Mouse (Mus musculus) intestine, postnatal 0 days (tissue): ENCODE data around the gene Dnm3. TPM values are rescaled to one million over a fixed set of nuclear protein-coding genes. Genes with fewer than 3 reads are reported as not detected.

ENCODE experiments used
- ATAC-seq: fragments of 200-750 bp; cut with Nextera tagmentation; 2 replicates; pipeline ENCODE4 v1.8.0; 2017; ENCODE audit warnings: mild to moderate bottlenecking, moderate TSS enrichment, moderate library complexity
- H3K27ac ChIP-seq: fragments of 300-500 bp; sonication (generic); 2 replicates; pipeline ENCODE4 v1.5.1; 2014; ENCODE audit warnings: mild to moderate bottlenecking, low read depth, low read length, moderate library complexity
- H3K27me3 ChIP-seq: fragments of 300-500 bp; sonication (generic); replicated peaks from 2 replicates; pipeline ENCODE4 v1.6.1; 2014; ENCODE audit warnings: low read length, mixed read lengths; ENCODE audit not compliant: control insufficient read depth, insufficient read depth
- H3K36me3 ChIP-seq: fragments of 300-500 bp; sonication (generic); 2 replicates; pipeline ENCODE4 v1.6.1; 2014; ENCODE audit warnings: mild to moderate bottlenecking, moderate library complexity; ENCODE audit not compliant: control insufficient read depth, insufficient read depth
- H3K4me1 ChIP-seq: fragments of 300-500 bp; sonication (generic); replicated peaks from 2 replicates; pipeline ENCODE4 v1.6.1; 2014; ENCODE audit warnings: antibody characterized with exemption, low read length, mixed read lengths; ENCODE audit not compliant: control insufficient read depth, insufficient read depth
- H3K4me2 ChIP-seq: fragments of 300-500 bp; sonication (generic); replicated peaks from 2 replicates; pipeline ENCODE4 v1.6.1; 2014; ENCODE audit warnings: low read depth, mild to moderate bottlenecking, moderate library complexity
- H3K4me3 ChIP-seq: fragments of 300-500 bp; sonication (generic); 2 replicates; pipeline ENCODE4 v1.5.1; 2014; ENCODE audit warnings: low read depth, low read length
- H3K9ac ChIP-seq: fragments of 300-500 bp; sonication (generic); 2 replicates; pipeline ENCODE4 v1.6.1; 2014; ENCODE audit warnings: mild to moderate bottlenecking, low read depth, low read length
- H3K9me3 ChIP-seq: fragments of 300-500 bp; sonication (generic); 2 replicates; pipeline ENCODE4 v1.6.1; 2016; ENCODE audit warnings: mixed run types; ENCODE audit not compliant: control insufficient read depth
- CTCF ChIP-seq: sonication (generic); IDR thresholded peaks from 2 replicates; pipeline ENCODE4 v1.5.1; 2016; ENCODE audit warnings: low read depth, mild to moderate bottlenecking, control low read depth, antibody characterized with exemption, moderate library complexity
- WGBS: fragments of 180-500 bp; shearing (Covaris S2); extraction: QIAGEN DNeasy Blood & Tissue Kit; methylation state at CpG from one replicate; pipeline ENCODE4 v1.1.7; 2014; 5-methylcytosine and 5-hydroxymethylcytosine counted together
- polyA plus RNA-seq: library from polyadenylated mRNA; unstranded; fragments of >200 nt; fragmentation: Nextera tagmentation; extraction: Ambion mirVana; gene quantifications from 2 replicates; pipeline ENCODE4 v1.2.1, GENCODE M21; 2015

Dnm3 gene
- polyA plus RNA-seq, 1 experiment from 2014 or later: 5.6 TPM

GRCm38 (mm10) chr1:162162677-162163076 is 315.2 kb downstream of the Dnm3 start:
- ATAC-seq: no peak
- Histone ChIP-seq H3K36me3 (no peaks in the 10 kb centered on the region), H3K27ac (no peak overlapping the region), H3K4me1 (no peaks in the 10 kb centered on the region), H3K4me3 (no peak overlapping the region), H3K9me3 (no peaks in the 10 kb centered on the region), H3K9ac (no peak overlapping the region), H3K27me3 (no peaks in the 10 kb centered on the region), H3K4me2 (no peak overlapping the region)
- 79% methylated on average over 7 of the region's 7 CpGs for WGBS
- TF ChIP-seq CTCF: no peak

- TF ChIP-seq CTCF: no peak
- no peaks in the 10 kb centered on the region for H3K27me3 ChIP-seq
- no peaks in the 10 kb centered on the region for H3K9me3 ChIP-seq
- H3K4me3 ChIP-seq: no peak overlapping the region
- no peak overlapping the region for H3K9ac ChIP-seq
- H3K27ac ChIP-seq: no peak overlapping the region
- H3K4me2 ChIP-seq: no peak overlapping the region
- ATAC-seq: no peak
- WGBS: 54% methylated on average over 5 of the region's 5 CpGs
- no peaks in the 10 kb centered on the region for H3K36me3 ChIP-seq
- H3K4me1 ChIP-seq: no peaks in the 10 kb centered on the region
Observed at GRCm38 (mm10) chr1:162162249-162162648, 315.6 kb downstream of the Dnm3 start.

- ATAC-seq: no peak
Observed at GRCm38 (mm10) chr1:162160718-162161117, 317.1 kb downstream of the Dnm3 start.

DNA sequence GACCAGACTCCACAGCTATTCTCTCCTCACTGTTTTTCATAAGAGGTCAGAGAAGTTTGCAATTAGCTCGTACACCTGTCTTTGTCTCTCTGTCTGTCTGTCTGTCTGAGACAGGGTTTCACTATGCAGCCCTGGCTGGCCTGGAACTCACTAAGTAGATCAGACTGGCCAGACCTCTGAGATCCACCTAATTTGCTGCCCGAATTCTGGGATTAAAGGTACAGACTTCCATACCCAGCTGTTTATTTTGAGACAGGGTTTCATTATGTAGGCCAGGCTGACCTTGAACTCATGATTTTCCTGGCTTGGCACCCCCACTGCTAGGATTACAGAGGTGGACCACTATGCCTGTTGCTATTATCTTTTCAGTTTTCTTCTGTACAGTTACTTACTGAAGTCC is 319.3 kb downstream of the Dnm3 start:
- no peak for ATAC-seq
- WGBS: 81% methylated on average over 2 of the region's 2 CpGs
- Histone ChIP-seq H3K4me2 (no peak overlapping the region), H3K9ac (no peak overlapping the region), H3K9me3 (no peaks in the 10 kb centered on the region), H3K36me3 (no peaks in the 10 kb centered on the region), H3K4me3 (no peak overlapping the region), H3K27ac (no peak overlapping the region), H3K4me1 (no peaks in the 10 kb centered on the region), H3K27me3 (no peaks in the 10 kb centered on the region)
- TF ChIP-seq CTCF: no peak

More at GRCm38 (mm10) chr1:162160718-162161117, 317.1 kb downstream of the Dnm3 start:
- H3K4me3 ChIP-seq: no peak overlapping the region
- no peak overlapping the region for H3K9ac ChIP-seq
- H3K9me3 ChIP-seq: no peaks in the 10 kb centered on the region
- H3K36me3 ChIP-seq: no peaks in the 10 kb centered on the region
- H3K27ac ChIP-seq: no peak overlapping the region
- no peak overlapping the region for H3K4me2 ChIP-seq
- no peaks in the 10 kb centered on the region for H3K27me3 ChIP-seq
- 56% methylated on average over 1 of the region's 1 CpGs for WGBS
- no peak for TF ChIP-seq CTCF
- H3K4me1 ChIP-seq: no peaks in the 10 kb centered on the region

- H3K4me2 ChIP-seq: no peak overlapping the region
- ATAC-seq: no peak
- no peak for TF ChIP-seq CTCF
- no peaks in the 10 kb centered on the region for H3K4me1 ChIP-seq
- H3K9me3 ChIP-seq: no peaks in the 10 kb centered on the region
- no peak overlapping the region for H3K27ac ChIP-seq
- no peaks in the 10 kb centered on the region for H3K27me3 ChIP-seq
- WGBS: 84% methylated on average over 5 of the region's 5 CpGs
- H3K4me3 ChIP-seq: no peak overlapping the region
- no peaks in the 10 kb centered on the region for H3K36me3 ChIP-seq
- H3K9ac ChIP-seq: no peak overlapping the region
Observed at GRCm38 (mm10) chr1:162157659-162158058, 320.2 kb downstream of the Dnm3 start.

- no peak for ATAC-seq
- Histone ChIP-seq H3K27me3 (no peaks in the 10 kb centered on the region), H3K4me3 (no peak overlapping the region), H3K9me3 (no peaks in the 10 kb centered on the region), H3K4me1 (no peaks in the 10 kb centered on the region), H3K4me2 (no peak overlapping the region), H3K36me3 (no peaks in the 10 kb centered on the region), H3K27ac (no peak overlapping the region), H3K9ac (no peak overlapping the region)
- 61% methylated on average over 5 of the region's 5 CpGs for WGBS
- no peak for TF ChIP-seq CTCF
Observed at GRCm38 (mm10) chr1:162156873-162157272, 321.0 kb downstream of the Dnm3 start.

GRCm38 (mm10) chr1:162155546-162155945 is 322.3 kb downstream of the Dnm3 start:
- Histone ChIP-seq H3K4me1 (no peaks in the 10 kb centered on the region), H3K4me2 (no peak overlapping the region), H3K27ac (no peak overlapping the region), H3K4me3 (no peak overlapping the region), H3K9ac (no peak overlapping the region), H3K27me3 (no peaks in the 10 kb centered on the region), H3K36me3 (no peaks in the 10 kb centered on the region), H3K9me3 (no peaks in the 10 kb centered on the region)
- no peak for ATAC-seq
- TF ChIP-seq CTCF: no peak
- 78% methylated on average over 3 of the region's 3 CpGs for WGBS
